Mouse (Mus musculus) lung, embryonic 15.5 days (tissue): Measurements from ENCODE around the gene Lcmt2. TPM values are rescaled to one million over a fixed set of nuclear protein-coding genes. Genes with fewer than 3 reads are reported as not detected.
"Not testable (repeated sequence)": the region's sequence is repeated elsewhere in the genome, so short reads cannot be mapped to it uniquely, and the experiment has no call there.

ENCODE experiments used
- ATAC-seq: fragments of 200-750 bp; cut with Nextera tagmentation; 2 replicates; pipeline ENCODE4 v1.8.0; 2017; ENCODE audit warnings: moderate number of reproducible peaks, borderline replicate concordance; ENCODE audit not compliant: low FRiP score, low TSS enrichment; ENCODE audit errors: extremely low read depth
- H3K27ac ChIP-seq: fragments of 300-500 bp; sonication (generic); 2 replicates; pipeline ENCODE4 v1.5.1; 2015; ENCODE audit warnings: moderate library complexity, mild to moderate bottlenecking, inconsistent platforms
- H3K27me3 ChIP-seq: fragments of 300-500 bp; sonication (generic); 2 replicates; pipeline ENCODE4 v1.6.1; 2015; ENCODE audit warnings: inconsistent platforms
- H3K36me3 ChIP-seq: fragments of 300-500 bp; sonication (generic); 2 replicates; pipeline ENCODE4 v1.6.1; 2015; ENCODE audit warnings: inconsistent platforms
- H3K4me1 ChIP-seq: fragments of 300-500 bp; sonication (generic); 2 replicates; pipeline ENCODE4 v1.6.1; 2015; ENCODE audit warnings: inconsistent platforms
- H3K4me2 ChIP-seq: fragments of 300-500 bp; sonication (generic); 2 replicates; pipeline ENCODE4 v1.6.1; 2015; ENCODE audit warnings: inconsistent platforms, mild to moderate bottlenecking, moderate library complexity
- H3K4me3 ChIP-seq: fragments of 300-500 bp; sonication (generic); 2 replicates; pipeline ENCODE4 v1.5.1; 2015; ENCODE audit warnings: mild to moderate bottlenecking, inconsistent platforms
- H3K9ac ChIP-seq: fragments of 300-500 bp; sonication (generic); 2 replicates; pipeline ENCODE4 v1.6.1; 2015; ENCODE audit warnings: inconsistent platforms
- H3K9me3 ChIP-seq: fragments of 300-500 bp; sonication (generic); 2 replicates; pipeline ENCODE4 v1.6.1; 2016; ENCODE audit warnings: inconsistent platforms
- WGBS: fragments of 180-500 bp; shearing (Covaris S2); methylation state at CpG from one replicate; pipeline ENCODE4 v1.1.7; 2015; 5-methylcytosine and 5-hydroxymethylcytosine counted together
- polyA plus RNA-seq: library from polyadenylated mRNA; unstranded; fragments of >200 nt; fragmentation: Nextera tagmentation; extraction: Ambion mirVana; gene quantifications from 2 replicates; pipeline ENCODE4 v1.2.1, GENCODE M21; 2015

Gene Lcmt2
- polyA plus RNA-seq, 1 experiment from 2014 or later: 26.1 TPM

DNA sequence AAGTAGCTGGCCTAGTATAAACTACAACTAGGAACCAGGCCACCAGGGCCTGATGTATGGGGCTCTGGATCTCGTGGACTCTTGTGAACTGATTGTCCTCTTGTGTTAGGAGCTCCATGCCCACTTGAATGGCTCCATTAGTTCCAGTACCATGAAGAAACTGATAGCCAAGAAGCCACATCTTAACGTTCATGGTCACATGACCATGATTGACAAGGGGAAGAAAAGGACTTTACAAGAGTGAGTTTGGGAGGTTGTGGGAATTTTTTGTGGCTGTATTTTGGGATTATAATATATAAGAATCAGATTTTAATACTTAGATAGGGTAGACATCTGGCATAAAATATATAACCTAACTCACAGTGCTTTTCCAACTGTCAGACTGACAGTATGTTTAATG lies 2.0 kb upstream of the Lcmt2 start:
- no peak for ATAC-seq
- no peak overlapping the region for H3K4me3 ChIP-seq
- no peak overlapping the region for H3K4me2 ChIP-seq
- H3K27me3 ChIP-seq: no peaks in the 10 kb centered on the region
- WGBS: 69% methylated on average over 2 of the region's 2 CpGs
- no peak overlapping the region for H3K9ac ChIP-seq
- H3K36me3 ChIP-seq: peaks cover 23% of the 10 kb centered on the region
- H3K4me1 ChIP-seq: peaks cover 26% of the 10 kb centered on the region
- no peak overlapping the region for H3K27ac ChIP-seq
- no peaks in the 10 kb centered on the region for H3K9me3 ChIP-seq

DNA sequence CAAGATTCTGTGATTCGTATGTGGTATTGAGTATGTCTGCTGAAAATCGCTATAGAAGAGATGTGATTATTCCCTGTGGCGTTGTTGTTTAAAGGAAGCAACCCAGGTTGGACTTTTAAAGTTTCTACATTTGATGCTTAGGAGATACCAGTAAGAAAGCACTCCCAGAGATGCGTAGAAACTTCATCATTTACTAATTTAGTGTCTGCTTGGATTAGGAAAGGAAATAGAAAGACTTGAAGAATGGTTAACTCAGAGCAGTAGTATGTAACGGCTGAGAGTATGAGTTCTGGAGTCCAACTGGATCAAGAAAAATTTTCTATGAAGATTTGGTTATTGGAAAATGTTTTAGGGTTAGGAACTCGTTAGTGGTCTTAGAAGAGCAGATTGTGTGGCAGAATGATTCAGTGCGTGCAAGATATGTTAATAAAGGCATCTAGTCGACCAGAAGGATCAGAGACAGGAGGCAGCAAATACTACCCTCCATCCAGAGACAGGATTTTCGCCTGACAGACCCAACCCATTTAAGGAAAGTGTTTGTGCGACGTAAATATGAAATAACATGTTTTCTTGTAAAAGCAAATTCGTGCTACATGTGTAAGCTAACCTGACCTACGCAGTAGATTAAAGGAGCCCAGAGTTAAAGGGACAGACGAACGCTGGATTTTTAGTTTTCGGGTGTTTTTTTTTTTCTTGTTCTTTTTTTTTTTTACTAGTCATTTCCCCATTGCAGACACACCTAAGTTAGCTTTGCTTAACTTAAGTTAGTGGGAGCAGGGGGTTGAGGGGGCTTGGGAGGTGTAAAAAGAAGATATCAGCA lies 973 bp upstream of the Lcmt2 start:
- peak overlapping the region; percentile 65 for H3K4me3 ChIP-seq
- peak overlapping the region; percentile 87 for H3K4me2 ChIP-seq
- H3K4me1 ChIP-seq: peaks cover 26% of the 10 kb centered on the region
- H3K36me3 ChIP-seq: peaks cover 19% of the 10 kb centered on the region
- H3K9me3 ChIP-seq: no peaks in the 10 kb centered on the region
- peak overlapping the region; percentile 84 for H3K9ac ChIP-seq
- peak overlapping the region; percentile 100 for H3K27ac ChIP-seq
- no peaks in the 10 kb centered on the region for H3K27me3 ChIP-seq
- WGBS: 69% methylated on average over 16 of the region's 16 CpGs
- no peak for ATAC-seq

DNA sequence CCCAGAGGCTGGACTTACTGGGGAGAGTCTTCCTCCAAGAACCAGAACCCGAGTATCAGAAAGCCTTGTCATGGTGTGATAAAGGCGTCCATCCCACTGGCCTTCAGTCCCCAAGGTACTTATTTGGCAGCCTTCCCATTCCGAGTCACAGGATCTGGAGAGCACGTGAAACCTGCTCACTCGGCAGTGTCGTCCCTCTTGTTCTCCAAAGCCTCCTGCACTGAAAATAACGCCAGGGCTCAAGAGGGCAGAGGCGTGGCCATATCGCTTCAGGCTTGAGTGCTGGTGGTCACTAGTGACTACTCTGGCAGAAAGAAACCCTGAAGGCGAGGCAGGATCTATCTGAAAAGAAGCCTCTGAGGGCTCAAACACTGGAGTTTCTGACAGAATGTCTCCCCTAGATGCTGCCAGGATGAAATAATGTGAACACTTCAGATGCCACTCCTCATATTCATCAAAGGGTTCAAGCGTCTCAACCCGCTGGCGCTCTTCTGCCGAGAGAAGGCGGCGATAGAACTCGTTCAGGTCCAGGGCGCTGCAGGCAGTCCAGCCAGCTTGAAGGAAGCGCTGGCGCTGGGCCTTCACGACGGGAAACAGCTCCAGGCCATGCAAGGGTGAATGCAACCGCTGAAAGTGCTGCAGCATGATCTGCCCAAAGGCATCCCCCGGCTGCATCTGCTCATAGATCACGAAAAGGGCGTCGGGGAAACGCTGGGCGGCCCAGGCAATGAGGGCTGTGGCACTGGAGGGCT lies 1.0 kb downstream of the Lcmt2 start:
- H3K27me3 ChIP-seq: no peaks in the 10 kb centered on the region
- peaks cover 26% of the 10 kb centered on the region for H3K4me1 ChIP-seq
- H3K36me3 ChIP-seq: peaks cover 17% of the 10 kb centered on the region
- no peaks in the 10 kb centered on the region for H3K9me3 ChIP-seq
- 39% methylated on average over 29 of the region's 29 CpGs for WGBS
- no peak; the same call in 1 of the 2 replicates for ATAC-seq
- H3K4me2 ChIP-seq: peak overlapping the region; percentile 87
- H3K27ac ChIP-seq: peak overlapping the region; percentile 100
- peak overlapping the region; percentile 84 for H3K9ac ChIP-seq
- peak overlapping the region; percentile 65 for H3K4me3 ChIP-seq

DNA sequence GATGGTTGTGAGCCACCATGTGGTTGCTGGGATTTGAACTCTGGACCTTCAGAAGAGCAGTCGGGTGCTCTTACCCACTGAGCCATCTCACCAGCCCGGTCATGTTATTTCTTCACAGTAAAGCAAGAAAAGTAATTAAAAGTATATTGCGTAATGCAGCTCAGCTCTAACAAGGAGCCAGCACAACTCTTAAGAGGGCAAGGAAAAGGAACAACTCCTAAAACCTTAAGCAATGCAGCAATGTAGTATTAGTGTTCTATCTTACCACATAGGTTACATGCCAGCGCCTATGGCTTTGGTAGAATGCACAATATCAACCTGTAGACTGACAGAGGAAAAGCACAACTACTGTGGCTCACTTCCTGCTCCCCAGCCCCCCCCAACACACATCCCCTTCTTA lies 3.1 kb downstream of the Lcmt2 start:
- no peaks in the 10 kb centered on the region for H3K9me3 ChIP-seq
- no peaks in the 10 kb centered on the region for H3K27me3 ChIP-seq
- peaks cover 17% of the 10 kb centered on the region for H3K36me3 ChIP-seq
- no peak for ATAC-seq
- no peak overlapping the region for H3K9ac ChIP-seq
- 93% methylated on average over 4 of the region's 4 CpGs for WGBS
- peaks cover 26% of the 10 kb centered on the region for H3K4me1 ChIP-seq
- H3K4me2 ChIP-seq: no peak overlapping the region
- H3K4me3 ChIP-seq: no peak overlapping the region
- no peak overlapping the region for H3K27ac ChIP-seq

DNA sequence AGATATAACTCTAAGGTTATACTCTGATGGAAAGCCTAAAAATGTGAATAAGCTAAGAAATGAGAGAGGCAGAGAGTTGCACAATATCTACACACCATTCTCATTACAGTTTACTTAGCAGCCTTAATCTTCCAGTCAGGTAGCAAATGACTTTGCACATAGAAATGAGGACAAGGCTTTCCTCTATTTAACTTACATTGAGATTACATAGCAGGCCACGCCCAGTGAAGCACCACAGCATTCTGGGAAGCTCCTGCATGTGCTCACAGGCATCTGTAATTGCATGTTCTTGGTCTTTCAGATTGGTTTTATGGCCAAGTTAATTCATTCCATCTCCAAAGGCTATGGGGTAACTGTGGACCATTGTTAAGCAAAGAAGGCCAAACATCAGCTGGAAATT lies 7.6 kb downstream of the Lcmt2 start:
- Histone ChIP-seq H3K36me3 (0 out of 2 replicates have a peak, but pooled peaks cover 4% of the 10 kb centered on the region), H3K4me1 (no peaks in the 10 kb centered on the region), H3K27me3 (no peaks in the 10 kb centered on the region), H3K4me2 (no peak overlapping the region), H3K27ac (no peak overlapping the region), H3K9ac (no peak overlapping the region), H3K4me3 (no peak overlapping the region), H3K9me3 (no peaks in the 10 kb centered on the region)
- 73% methylated on average over 1 of the region's 1 CpGs for WGBS
- ATAC-seq: no peak

DNA sequence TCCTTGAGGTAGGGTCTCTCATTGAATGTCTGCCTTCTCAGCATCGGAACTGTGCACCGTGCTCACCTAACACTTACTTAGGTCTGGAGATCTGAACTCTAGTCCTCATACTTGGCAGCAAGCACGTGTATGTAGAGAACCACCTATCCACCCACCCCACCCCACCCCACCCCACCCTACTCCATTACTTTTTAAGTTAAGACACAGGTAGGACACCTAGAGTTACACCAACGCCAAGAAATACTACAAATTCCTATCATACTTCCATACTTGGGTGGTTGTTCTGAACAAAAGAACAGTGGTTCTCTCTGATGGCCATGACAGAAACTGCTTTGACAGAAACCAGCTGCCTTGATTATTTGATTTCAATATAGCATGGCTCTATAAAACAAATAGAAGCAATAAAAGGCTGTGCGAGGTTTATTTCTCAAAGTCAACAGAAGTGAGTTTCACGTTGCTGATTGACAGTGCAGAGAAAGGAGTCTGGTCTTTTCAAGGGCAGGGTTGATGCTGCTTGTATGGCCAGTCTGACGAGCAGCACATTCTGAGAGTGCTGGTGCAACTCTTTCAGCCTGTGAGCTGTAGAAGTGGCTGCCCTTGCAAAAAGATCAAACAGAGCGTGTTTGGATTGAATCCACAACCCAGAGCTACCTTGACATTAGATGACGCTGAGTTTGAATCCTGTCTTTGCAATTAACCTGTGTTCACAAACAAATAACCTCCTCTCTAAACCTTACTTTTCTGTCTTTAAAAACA lies 11.4 kb downstream of the Lcmt2 start:
- H3K4me3 ChIP-seq: no peak overlapping the region
- no peak overlapping the region for H3K4me2 ChIP-seq
- H3K9ac ChIP-seq: no peak overlapping the region
- H3K27me3 ChIP-seq: no peaks in the 10 kb centered on the region
- no peaks in the 10 kb centered on the region for H3K9me3 ChIP-seq
- no peak for ATAC-seq
- no peaks in the 10 kb centered on the region for H3K36me3 ChIP-seq
- H3K27ac ChIP-seq: peak overlapping the region; percentile 58; the same call in 1 of the 2 replicates
- 49% methylated on average over 9 of the region's 9 CpGs for WGBS
- H3K4me1 ChIP-seq: no peaks in the 10 kb centered on the region

DNA sequence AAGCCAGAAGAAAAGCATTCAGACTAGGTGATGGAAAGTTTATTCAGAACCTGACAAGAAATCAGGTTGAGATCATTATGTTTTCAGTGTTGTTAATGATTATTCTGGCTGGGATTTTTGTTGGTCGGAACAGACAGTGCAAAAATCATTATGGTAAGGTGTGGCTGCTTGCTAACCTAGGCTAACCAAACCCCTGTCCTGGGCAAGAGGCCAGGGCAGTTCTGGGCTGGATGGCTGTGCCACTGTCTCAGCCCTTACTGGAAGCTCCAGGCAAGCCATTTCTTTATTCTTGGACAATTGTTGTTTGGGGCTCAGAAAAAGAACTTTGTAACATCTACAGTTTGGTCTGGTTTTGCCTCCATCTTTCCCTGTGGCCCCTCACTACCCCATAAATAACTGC lies 12.9 kb downstream of the Lcmt2 start:
- Histone ChIP-seq H3K27me3 (no peaks in the 10 kb centered on the region), H3K9me3 (no peaks in the 10 kb centered on the region), H3K36me3 (no peaks in the 10 kb centered on the region), H3K27ac (no peak overlapping the region), H3K4me3 (no peak overlapping the region), H3K4me1 (no peaks in the 10 kb centered on the region), H3K9ac (no peak overlapping the region), H3K4me2 (no peak overlapping the region)
- 72% methylated on average over 1 of the region's 1 CpGs for WGBS
- no peak for ATAC-seq

DNA sequence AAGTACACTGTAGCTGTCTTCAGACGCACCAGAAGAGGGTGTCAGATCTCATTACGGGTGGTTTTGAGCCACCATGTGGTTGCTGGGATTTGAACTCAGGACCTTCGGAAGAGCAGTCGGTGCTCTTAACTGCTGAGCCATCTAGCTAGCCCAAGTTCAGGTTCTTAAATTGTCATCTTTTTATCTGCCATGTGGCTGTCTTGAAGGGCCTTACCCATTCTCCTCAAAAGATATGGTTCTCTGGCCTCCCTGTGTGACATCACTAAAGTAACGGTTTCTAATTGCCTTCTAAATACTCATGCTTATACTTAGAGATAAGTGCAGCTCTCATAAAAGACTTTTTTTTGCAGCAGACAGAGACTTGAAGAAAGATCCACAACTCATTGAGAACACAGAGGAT lies 14.2 kb downstream of the Lcmt2 start:
- ATAC-seq, H3K4me3 ChIP-seq, H3K36me3 ChIP-seq, H3K9ac ChIP-seq, H3K4me2 ChIP-seq, H3K27me3 ChIP-seq, H3K27ac ChIP-seq, H3K4me1 ChIP-seq, H3K9me3 ChIP-seq: not testable (repeated sequence)
- 88% methylated on average over 5 of the region's 5 CpGs for WGBS

DNA sequence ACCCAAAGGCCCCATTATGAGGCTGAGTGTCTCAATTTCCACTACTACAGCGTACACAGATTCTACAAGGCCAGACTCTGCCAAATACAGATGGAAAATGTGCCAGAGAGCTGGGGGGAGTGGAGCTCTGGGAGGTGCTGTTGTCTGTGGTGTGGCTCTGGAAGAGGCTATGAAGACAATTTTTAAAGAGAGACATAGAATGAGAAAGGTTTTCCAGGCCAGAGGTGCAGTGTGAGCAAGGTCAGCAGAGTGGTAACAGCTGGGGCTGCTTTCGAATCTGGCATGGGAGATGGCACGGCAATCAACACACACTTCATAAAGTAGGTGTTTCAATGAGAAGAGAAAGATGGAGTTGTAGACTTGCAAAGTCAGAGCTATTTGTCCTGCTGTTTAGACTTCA lies 21.2 kb downstream of the Lcmt2 start:
- Histone ChIP-seq H3K9me3 (no peaks in the 10 kb centered on the region), H3K27ac (no peak overlapping the region), H3K36me3 (no peaks in the 10 kb centered on the region), H3K4me3 (no peak overlapping the region), H3K9ac (no peak overlapping the region), H3K27me3 (no peaks in the 10 kb centered on the region), H3K4me1 (no peaks in the 10 kb centered on the region), H3K4me2 (no peak overlapping the region)
- peak; percentile 70; the same call in 1 of the 2 replicates for ATAC-seq
- WGBS: 42% methylated on average over 3 of the region's 3 CpGs

DNA sequence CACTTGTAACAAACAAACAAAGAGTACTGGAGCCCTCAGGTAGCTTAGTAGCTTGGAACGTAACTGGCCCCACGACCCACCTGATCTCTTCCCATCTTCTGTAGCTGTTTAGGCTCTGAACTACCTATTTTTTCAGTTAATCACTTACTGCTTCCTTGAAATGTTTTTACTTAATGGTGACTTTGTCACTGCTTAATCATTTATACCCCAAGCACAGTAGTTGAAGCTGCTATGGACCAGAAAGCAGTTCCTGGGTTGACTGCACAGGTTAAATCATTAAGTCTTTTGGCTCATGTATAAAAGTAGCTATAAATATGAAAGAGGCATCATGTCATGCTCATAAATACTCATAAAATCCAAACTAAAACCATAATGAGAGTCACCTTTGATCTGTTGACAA lies 25.0 kb downstream of the Lcmt2 start:
- no peaks in the 10 kb centered on the region for H3K4me1 ChIP-seq
- no peak overlapping the region for H3K9ac ChIP-seq
- no peaks in the 10 kb centered on the region for H3K9me3 ChIP-seq
- no peaks in the 10 kb centered on the region for H3K36me3 ChIP-seq
- no peak overlapping the region for H3K27ac ChIP-seq
- H3K4me3 ChIP-seq: no peak overlapping the region
- 95% methylated on average over 2 of the region's 2 CpGs for WGBS
- H3K4me2 ChIP-seq: no peak overlapping the region
- H3K27me3 ChIP-seq: no peaks in the 10 kb centered on the region
- no peak for ATAC-seq

DNA sequence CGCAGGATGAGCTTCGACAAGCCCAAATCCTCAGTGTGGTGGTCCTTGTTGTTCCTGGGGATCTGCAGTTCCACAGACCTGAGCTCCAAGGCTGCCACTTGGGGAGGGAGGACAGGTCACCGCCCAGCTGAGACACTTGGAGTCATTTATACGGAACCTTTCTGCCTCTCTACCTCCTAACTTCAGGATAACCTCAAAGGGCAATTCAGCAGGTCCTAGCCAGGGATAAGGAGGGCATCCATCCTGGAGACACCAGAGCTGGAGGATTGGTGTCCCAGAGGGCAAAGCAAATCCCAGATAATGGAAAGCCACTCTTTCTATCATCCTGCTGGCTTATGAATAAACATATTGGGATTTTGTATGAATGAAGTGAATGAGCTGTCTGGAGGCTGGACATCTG lies 30.8 kb downstream of the Lcmt2 start, which contains the start of gene Tgm7:
Tgm7 (minus strand) TSS at position 101 of the 400 bp plus-strand sequence.
- 78% methylated on average over 4 of the region's 4 CpGs for whole genome bisulfite sequencing
- ATAC-seq: no peak
- no peaks in the 10 kb centered on the region for H3K27me3 ChIP-seq
- H3K4me3 ChIP-seq: no peak within 1 kb of the TSS
- no peak within 1 kb of the TSS for H3K9ac ChIP-seq
- H3K9me3 ChIP-seq: no peaks in the 10 kb centered on the region
- no peaks in the 10 kb centered on the region for H3K36me3 ChIP-seq
- no peak within 1 kb of the TSS for H3K4me2 ChIP-seq
- H3K4me1 ChIP-seq: no peaks in the 10 kb centered on the region
- H3K27ac ChIP-seq: no peak within 1 kb of the TSS

DNA sequence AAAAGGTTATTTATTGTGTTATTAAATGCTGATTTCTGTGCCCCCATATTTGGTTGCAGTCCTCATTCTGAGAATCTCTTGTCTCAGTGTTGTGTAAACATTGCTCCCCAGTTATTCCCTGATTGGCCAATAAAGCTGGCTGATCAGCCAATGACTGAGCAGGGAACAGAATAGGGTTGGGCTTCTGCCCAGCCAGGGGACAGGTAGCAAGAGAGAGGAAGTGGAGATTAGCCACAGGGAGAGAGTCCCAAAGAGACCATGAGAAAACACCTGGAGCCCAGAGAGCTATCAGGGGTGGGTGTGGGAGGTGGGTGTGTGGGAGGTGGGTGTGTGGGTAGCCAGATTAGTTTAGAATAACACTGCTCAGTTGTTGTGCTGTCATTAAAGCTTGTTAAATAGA lies 34.5 kb downstream of the Lcmt2 start:
- H3K4me1 ChIP-seq: no peaks in the 10 kb centered on the region
- H3K9ac ChIP-seq: no peak overlapping the region
- no peak overlapping the region for H3K4me3 ChIP-seq
- no peak for ATAC-seq
- H3K27ac ChIP-seq: no peak overlapping the region
- H3K36me3 ChIP-seq: no peaks in the 10 kb centered on the region
- H3K4me2 ChIP-seq: no peak overlapping the region
- no peaks in the 10 kb centered on the region for H3K27me3 ChIP-seq
- no peaks in the 10 kb centered on the region for H3K9me3 ChIP-seq
